Mouse (Mus musculus): ENCODE results near the gene Ykt6. TPM values are rescaled to one million over a fixed set of nuclear protein-coding genes. Genes with fewer than 3 reads are reported as not detected.
A peak's percentile ranks its signal among the peaks of the same experiment; 100 is the strongest.

Gene Ykt6
- polyA plus RNA-seq, 1 experiment from 2014 or later = 59.0 TPM

DNA sequence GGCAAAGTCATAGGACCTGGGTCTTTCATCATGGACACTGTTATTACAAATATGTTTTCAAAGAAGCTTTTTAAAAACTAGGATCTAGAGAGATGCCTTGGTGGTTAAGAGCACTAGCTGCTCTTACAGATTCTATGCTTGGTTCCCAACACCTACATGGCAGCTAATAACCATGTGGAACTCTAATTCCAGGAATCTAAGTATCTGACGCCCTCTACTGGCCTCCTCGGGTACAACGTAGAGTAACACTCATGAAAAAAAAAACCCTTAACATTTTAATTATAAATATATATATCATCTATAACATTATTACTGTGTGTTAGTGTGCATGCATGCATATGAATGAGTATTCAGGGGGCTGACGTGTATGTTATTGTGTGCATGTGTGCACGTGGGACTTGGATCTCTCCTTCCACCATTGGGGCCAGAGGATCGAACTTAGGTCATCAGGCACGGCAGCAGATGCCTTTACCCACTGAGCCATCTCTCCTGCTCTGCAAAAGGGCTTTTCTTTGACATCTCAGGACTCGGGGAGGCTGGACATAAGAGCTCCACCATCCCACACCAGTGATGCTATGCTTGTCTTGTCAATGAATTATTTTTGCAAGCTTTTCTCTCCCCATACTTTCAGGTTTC lies 2.2 kb upstream of the Ykt6 start:
- Histone ChIP-seq H3K4me2 (replicated peaks) (no peak overlapping the region), H3K4me1 (peaks cover 35% of the 10 kb centered on the region), H3K9ac (no peak overlapping the region), H3K36me3 (no peaks in the 10 kb centered on the region), H3K27ac (no peak overlapping the region), H3K9me3 (replicated peaks) (no peaks in the 10 kb centered on the region), H3K4me3 (no peak overlapping the region), H3K27me3 (no peaks in the 10 kb centered on the region)
- WGBS = 31% methylated on average over 8 of the region's 8 CpGs
- no peak for ATAC-seq (ENCODE audit: low FRiP score)

DNA sequence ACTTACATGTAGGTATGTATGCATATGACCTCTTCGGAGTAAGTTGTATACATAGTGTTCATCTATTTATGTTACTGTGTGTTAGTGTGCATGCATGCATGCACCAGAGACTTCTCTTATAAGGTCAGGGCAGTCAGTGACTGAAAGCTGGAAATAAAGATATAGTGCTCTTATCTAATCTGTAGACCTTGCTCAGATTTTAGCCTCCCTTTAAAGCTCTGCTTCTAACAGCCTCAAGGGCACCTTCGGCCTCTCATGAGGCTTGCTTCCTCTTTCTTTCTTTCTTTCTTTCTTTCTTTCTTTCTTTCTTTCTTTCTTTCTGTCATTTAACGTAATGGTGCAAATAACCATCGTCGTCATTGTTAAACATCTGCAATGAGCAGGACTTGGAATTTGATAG lies 1.1 kb upstream of the Ykt6 start:
- Histone ChIP-seq H3K9me3 (replicated peaks) (no peaks in the 10 kb centered on the region), H3K36me3 (peaks cover 3% of the 10 kb centered on the region), H3K4me2 (replicated peaks) (no peak overlapping the region; the same call in 1 of the 2 replicates), H3K27ac (no peak overlapping the region), H3K27me3 (no peaks in the 10 kb centered on the region), H3K4me3 (no peak overlapping the region), H3K9ac (no peak overlapping the region), H3K4me1 (peaks cover 25% of the 10 kb centered on the region)
- ATAC-seq (ENCODE audit: low FRiP score) = no peak
- WGBS = 78% methylated on average over 5 of the region's 5 CpGs

DNA sequence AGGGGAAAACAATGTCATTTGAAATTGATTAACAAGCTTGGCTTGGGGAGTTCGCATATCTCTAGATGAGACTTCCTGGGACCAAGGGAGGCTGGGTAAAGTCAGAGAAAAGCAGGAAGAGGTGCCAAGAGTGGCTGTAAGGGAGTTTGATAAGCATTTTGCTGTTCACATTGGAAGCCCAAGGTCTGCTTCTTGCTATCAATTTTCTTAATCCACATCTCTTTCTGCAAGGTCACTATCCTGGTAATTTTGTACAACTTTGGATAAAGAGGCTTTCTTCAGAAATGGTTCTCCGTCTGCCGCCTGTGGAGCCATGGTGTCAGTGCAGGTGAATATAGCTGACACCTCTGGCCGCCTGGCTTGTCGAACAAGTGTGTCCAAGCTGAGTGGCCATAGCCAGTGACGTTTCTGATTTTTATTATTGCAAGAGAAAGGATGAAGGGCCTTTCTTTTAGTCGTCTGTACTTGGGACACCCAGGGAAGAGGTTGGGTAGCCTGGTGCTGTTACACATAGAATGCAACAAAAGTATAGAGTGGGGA lies 458 bp upstream of the Ykt6 start:
- WGBS = 5% methylated on average over 7 of the region's 7 CpGs
- peaks cover 19% of the 10 kb centered on the region for H3K4me1 ChIP-seq

DNA sequence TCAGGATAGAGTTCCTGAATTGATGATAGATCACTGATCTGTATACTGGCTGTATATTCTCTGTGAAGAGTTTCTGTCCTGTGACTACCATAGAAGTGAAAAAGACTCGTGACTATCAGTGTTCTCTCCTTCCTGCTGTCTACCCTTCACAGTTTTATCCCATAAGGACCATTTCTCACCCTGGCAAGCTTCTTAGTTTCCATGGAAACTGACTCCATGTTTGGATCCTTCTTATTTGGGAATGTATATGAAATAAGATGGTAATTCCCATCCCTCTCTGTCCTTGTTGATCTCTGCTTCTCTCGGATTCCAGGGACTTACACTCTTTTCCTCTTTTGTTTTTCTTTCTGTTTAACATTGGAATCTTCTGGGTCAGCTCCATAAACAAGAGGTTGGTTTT lies 4.6 kb downstream of the Ykt6 start:
- no peak for ATAC-seq (ENCODE audit: low FRiP score)
- 85% methylated on average over 2 of the region's 2 CpGs for WGBS
- H3K9ac ChIP-seq = no peak overlapping the region
- H3K27ac ChIP-seq = no peak overlapping the region
- H3K9me3 ChIP-seq (replicated peaks) = no peaks in the 10 kb centered on the region
- H3K27me3 ChIP-seq = no peaks in the 10 kb centered on the region
- peaks cover 14% of the 10 kb centered on the region for H3K4me1 ChIP-seq
- no peak overlapping the region for H3K4me3 ChIP-seq
- H3K4me2 ChIP-seq (replicated peaks) = no peak overlapping the region
- H3K36me3 ChIP-seq = peaks cover 55% of the 10 kb centered on the region

More for the DNA sequence above, 458 bp upstream of the Ykt6 start:
- Histone ChIP-seq H3K27ac (peak overlapping the region; percentile 89), H3K36me3 (peaks cover 5% of the 10 kb centered on the region), H3K4me2 (replicated peaks) (peak overlapping the region; percentile 87), H3K9me3 (replicated peaks) (no peaks in the 10 kb centered on the region), H3K9ac (peak overlapping the region; percentile 93), H3K27me3 (no peaks in the 10 kb centered on the region), H3K4me3 (peak overlapping the region; percentile 92)
- peak; percentile 79 for ATAC-seq (ENCODE audit: low FRiP score)

DNA sequence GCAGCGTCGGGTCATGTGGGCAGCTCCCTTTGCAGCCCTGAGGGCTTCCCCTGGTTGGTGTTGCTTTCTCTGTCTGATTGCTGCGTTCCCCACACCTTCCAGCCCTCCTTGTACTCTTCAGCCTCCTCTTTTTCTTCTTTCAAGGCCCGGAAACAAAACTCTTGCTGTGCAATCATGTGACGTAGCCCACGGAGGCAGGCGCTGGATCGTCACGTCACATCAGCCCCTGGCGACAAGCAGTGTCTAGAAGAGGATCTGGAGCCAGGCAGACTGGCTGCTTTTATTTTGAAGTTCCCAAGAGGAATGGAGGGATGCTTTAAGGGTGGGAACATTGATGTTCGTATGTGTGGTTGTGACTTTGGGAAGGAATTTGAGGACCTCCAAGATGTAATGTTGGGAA lies 10.4 kb downstream of the Ykt6 start:
- no peaks in the 10 kb centered on the region for H3K4me1 ChIP-seq
- H3K9me3 ChIP-seq (replicated peaks) = no peaks in the 10 kb centered on the region
- no peak overlapping the region for H3K4me3 ChIP-seq
- H3K9ac ChIP-seq = no peak overlapping the region
- no peak for ATAC-seq (ENCODE audit: low FRiP score)
- no peaks in the 10 kb centered on the region for H3K27me3 ChIP-seq
- no peak overlapping the region for H3K4me2 ChIP-seq (replicated peaks)
- peaks cover 96% of the 10 kb centered on the region for H3K36me3 ChIP-seq
- H3K27ac ChIP-seq = no peak overlapping the region
- WGBS = 86% methylated on average over 11 of the region's 11 CpGs

DNA sequence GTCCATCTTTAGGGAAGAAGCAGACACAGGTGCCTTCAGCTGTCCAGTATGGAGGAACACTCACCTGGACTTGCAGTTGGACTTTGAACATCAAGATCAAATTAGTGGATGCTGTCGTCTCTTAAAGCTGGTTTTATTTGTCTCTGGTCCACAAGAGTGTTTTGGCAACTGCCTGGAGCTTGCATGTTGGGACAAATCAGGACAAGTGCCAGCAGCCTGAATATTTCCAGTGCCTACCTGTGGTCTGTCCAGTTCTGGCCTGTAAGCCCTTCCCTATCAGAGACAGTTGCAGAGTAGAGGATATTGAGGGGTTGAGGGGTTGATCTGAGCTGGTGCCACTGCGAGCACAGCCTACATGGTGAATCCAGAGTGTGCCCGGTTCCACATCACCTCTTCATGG lies 11.3 kb downstream of the Ykt6 start:
- Histone ChIP-seq H3K9me3 (replicated peaks) (no peaks in the 10 kb centered on the region), H3K27ac (no peak overlapping the region), H3K4me2 (replicated peaks) (no peak overlapping the region), H3K36me3 (peaks cover 87% of the 10 kb centered on the region), H3K9ac (no peak overlapping the region), H3K27me3 (no peaks in the 10 kb centered on the region), H3K4me3 (no peak overlapping the region), H3K4me1 (no peaks in the 10 kb centered on the region)
- WGBS = 90% methylated on average over 3 of the region's 3 CpGs
- no peak for ATAC-seq (ENCODE audit: low FRiP score)

DNA sequence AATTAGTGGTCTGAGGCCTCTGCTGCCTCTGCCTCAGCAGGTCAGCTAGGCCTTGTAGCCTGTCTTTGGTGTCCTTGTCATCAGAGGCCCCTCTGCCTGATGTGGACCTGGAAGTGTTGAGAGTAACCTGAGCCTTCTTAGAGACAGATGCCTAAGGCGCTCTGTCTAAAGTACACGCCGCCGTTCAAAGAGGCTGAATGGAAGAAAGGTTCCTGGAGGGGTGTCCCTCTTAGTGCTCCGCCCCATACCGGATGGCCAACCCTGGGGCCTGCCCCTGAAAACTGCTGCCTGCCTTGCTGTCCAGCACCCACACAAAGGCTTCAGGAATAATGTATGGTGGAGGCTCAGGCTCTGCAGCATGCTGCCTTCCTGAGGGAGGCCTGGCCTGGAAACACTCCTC lies 12.7 kb downstream of the Ykt6 start:
- peaks cover 5% of the 10 kb centered on the region for H3K4me1 ChIP-seq
- no peak overlapping the region for H3K9ac ChIP-seq
- no peak for ATAC-seq (ENCODE audit: low FRiP score)
- H3K36me3 ChIP-seq = peaks cover 80% of the 10 kb centered on the region
- WGBS = 84% methylated on average over 6 of the region's 6 CpGs
- no peak overlapping the region for H3K27ac ChIP-seq
- no peak overlapping the region for H3K4me3 ChIP-seq
- H3K27me3 ChIP-seq = peaks cover 3% of the 10 kb centered on the region; the same call in 1 of the 2 replicates
- H3K9me3 ChIP-seq (replicated peaks) = no peaks in the 10 kb centered on the region
- no peak overlapping the region for H3K4me2 ChIP-seq (replicated peaks)

DNA sequence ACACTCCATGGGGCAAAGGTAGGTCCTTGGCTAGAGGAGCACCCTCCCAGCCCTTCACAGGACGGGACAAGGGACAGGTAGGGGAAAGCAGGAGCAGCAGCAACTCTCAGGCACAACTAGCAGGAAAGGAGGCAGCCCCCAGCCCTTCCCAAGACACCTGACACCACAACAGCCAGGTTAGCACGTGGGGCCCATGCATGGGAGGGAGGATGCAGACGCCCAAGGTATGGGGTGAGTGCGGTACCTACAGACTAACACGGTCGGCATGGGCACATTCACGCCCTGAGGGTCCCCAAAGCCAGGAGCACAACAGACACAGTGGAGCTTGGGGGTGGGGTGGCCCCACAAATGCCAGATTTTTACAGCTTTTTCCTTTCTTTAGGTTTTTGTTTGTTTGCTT lies 15.7 kb downstream of the Ykt6 start:
- H3K4me3 ChIP-seq = no peak overlapping the region
- H3K27me3 ChIP-seq = peaks cover 3% of the 10 kb centered on the region; the same call in 1 of the 2 replicates
- H3K36me3 ChIP-seq = peaks cover 50% of the 10 kb centered on the region
- WGBS = 58% methylated on average over 7 of the region's 7 CpGs
- no peak overlapping the region for H3K4me2 ChIP-seq (replicated peaks)
- ATAC-seq (ENCODE audit: low FRiP score) = no peak
- H3K9ac ChIP-seq = no peak overlapping the region
- no peaks in the 10 kb centered on the region for H3K9me3 ChIP-seq (replicated peaks)
- H3K4me1 ChIP-seq = peaks cover 8% of the 10 kb centered on the region
- H3K27ac ChIP-seq = no peak overlapping the region

DNA sequence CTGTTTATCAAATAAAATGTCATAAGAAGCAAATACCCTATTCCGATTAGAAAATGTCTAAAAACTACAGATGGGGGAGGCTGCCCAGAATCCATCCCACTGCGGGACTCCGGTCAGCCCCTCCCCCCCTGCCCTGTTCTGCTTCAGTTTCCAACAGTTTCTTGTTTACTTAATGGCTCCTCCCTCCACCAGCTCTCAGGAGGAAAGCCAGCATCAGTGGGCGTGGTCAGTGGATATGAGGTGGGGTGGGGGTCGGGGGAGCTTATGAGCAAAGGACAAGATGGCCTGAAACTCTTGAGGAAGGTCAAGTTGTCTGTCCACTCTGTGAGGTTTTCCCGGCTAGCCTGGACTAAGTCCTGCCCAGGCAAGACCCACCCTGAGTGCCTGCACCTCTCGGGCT lies 17.7 kb downstream of the Ykt6 start:
- 57% methylated on average over 7 of the region's 7 CpGs for WGBS
- Histone ChIP-seq H3K4me3 (no peak overlapping the region), H3K9me3 (replicated peaks) (no peaks in the 10 kb centered on the region), H3K27ac (no peak overlapping the region), H3K4me2 (replicated peaks) (no peak overlapping the region), H3K36me3 (peaks cover 31% of the 10 kb centered on the region), H3K27me3 (peaks cover 3% of the 10 kb centered on the region; the same call in 1 of the 2 replicates), H3K9ac (no peak overlapping the region), H3K4me1 (peaks cover 10% of the 10 kb centered on the region)
- no peak for ATAC-seq (ENCODE audit: low FRiP score)

DNA sequence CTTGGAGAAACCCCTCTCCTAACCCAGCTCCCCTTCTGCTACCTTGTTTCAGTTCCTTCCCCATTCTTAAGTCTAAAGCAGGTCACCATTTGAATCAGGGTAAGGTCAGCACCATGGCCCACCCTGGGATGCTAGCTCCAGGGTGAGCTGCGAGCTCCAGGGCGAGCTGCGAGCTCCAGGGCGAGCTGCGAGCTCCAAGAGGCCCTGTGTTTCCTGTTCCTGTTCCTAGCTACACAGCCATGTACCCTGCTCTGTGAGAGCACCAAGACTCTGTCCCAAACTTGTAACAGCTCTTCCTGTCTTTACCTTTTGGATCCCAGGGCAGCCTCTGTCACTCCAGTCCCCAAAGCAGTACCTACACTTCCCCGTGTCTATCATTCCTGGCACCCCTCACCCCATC lies 18.6 kb downstream of the Ykt6 start:
- no peak overlapping the region for H3K9ac ChIP-seq
- peaks cover 22% of the 10 kb centered on the region for H3K36me3 ChIP-seq
- H3K4me1 ChIP-seq = peaks cover 10% of the 10 kb centered on the region
- H3K4me2 ChIP-seq (replicated peaks) = no peak overlapping the region
- no peaks in the 10 kb centered on the region for H3K9me3 ChIP-seq (replicated peaks)
- 86% methylated on average over 6 of the region's 6 CpGs for WGBS
- H3K4me3 ChIP-seq = no peak overlapping the region
- H3K27ac ChIP-seq = no peak overlapping the region
- ATAC-seq (ENCODE audit: low FRiP score) = no peak
- H3K27me3 ChIP-seq = peaks cover 3% of the 10 kb centered on the region; the same call in 1 of the 2 replicates

DNA sequence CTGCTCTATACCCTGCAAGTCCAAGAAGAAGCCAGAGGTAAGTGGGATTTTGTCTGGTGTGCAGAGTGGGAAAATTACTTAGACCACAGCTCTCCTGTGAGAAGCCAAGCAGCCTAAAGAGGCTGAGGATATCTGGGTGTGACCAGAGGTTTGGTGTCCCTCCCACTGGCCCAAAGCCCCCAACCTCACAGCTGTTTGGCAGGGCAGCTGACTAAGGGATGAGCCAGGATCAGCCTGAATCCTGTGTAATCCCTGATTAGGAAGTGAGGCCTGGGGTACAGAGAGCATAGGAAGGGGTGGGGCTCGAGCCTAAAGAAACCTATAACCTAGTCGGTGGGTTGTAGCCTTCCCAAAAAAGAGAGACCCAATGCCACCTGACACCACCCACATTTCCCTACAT lies 19.6 kb downstream of the Ykt6 start:
- Histone ChIP-seq H3K4me2 (replicated peaks) (no peak overlapping the region), H3K36me3 (peaks cover 13% of the 10 kb centered on the region), H3K4me1 (peaks cover 10% of the 10 kb centered on the region), H3K9me3 (replicated peaks) (no peaks in the 10 kb centered on the region), H3K27me3 (peaks cover 3% of the 10 kb centered on the region; the same call in 1 of the 2 replicates), H3K4me3 (no peak overlapping the region), H3K9ac (no peak overlapping the region), H3K27ac (no peak overlapping the region)
- 76% methylated on average over 2 of the region's 2 CpGs for WGBS
- ATAC-seq (ENCODE audit: low FRiP score) = no peak

DNA sequence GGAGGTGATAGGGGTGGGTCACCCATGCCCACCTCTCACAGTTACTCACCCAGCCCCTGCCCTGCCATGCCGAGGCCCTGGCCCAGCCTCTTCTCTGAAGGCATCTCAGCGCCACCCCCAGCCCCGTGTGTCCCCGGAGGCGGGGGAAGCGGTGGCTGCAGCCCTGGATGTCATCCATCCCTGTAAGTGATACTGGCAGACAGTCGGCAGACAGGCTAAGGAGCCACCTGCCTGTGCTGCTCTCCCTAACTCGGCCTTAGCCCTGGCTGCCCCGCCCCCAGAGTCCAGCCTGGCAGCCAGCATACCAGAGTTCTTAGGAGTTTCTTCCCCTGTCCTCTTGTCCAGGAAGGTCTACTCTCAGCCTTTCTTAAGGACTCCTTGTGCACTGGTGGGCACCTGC lies 20.6 kb downstream of the Ykt6 start:
- 22% methylated on average over 9 of the region's 9 CpGs for WGBS
- no peak overlapping the region for H3K27ac ChIP-seq

DNA sequence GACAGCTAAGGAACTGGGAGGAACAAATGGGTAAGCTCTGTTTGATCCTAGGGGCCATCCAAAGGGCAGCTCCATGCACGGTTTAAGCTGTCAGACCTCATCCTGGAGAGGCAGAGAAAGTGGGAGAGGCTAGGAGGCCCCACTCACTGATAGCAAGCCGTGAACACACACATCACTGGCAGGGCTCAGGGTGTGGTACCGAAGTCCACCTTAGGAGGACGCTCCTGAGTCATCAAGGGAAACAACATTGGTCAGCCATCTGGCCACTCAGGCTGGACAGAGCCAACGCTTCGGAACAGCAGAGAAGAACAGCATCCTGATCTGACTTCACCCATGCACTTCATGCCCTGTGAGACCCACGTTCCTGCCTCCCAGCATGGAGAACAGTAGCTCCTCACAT lies 23.6 kb downstream of the Ykt6 start:
- H3K4me2 ChIP-seq (replicated peaks) = no peak overlapping the region
- peaks cover 5% of the 10 kb centered on the region; the same call in 1 of the 2 replicates for H3K4me1 ChIP-seq
- no peaks in the 10 kb centered on the region for H3K9me3 ChIP-seq (replicated peaks)
- H3K36me3 ChIP-seq = no peaks in the 10 kb centered on the region
- no peak overlapping the region for H3K4me3 ChIP-seq
- no peak for ATAC-seq (ENCODE audit: low FRiP score)
- WGBS = 87% methylated on average over 7 of the region's 7 CpGs
- no peak overlapping the region for H3K27ac ChIP-seq
- H3K27me3 ChIP-seq = no peaks in the 10 kb centered on the region
- no peak overlapping the region for H3K9ac ChIP-seq

More for the DNA sequence above, 20.6 kb downstream of the Ykt6 start:
- Histone ChIP-seq H3K36me3 (peaks cover 7% of the 10 kb centered on the region), H3K9me3 (replicated peaks) (no peaks in the 10 kb centered on the region), H3K9ac (no peak overlapping the region), H3K27me3 (peaks cover 3% of the 10 kb centered on the region; the same call in 1 of the 2 replicates), H3K4me2 (replicated peaks) (no peak overlapping the region), H3K4me1 (peaks cover 10% of the 10 kb centered on the region), H3K4me3 (no peak overlapping the region)
- no peak for ATAC-seq (ENCODE audit: low FRiP score)

Measured in hindbrain, embryonic 12.5 days (tissue).